Comparison of ENCODE assay signal across 26 mouse cellular contexts in genomic region chr2:10923984-10924383, GRCm38 (mm10).
DNase-seq lines count a peak whose midpoint lies in the region; ATAC-seq and TF ChIP-seq lines count a peak whose summit lies in the region.
"Had no signal": no experiment of that assay in that cellular context is flagged by ENCODE, and none has a peak within 500 bp of the region (broad histone marks: within the 10 kb centered on the region; RNA-seq: fewer than 3 reads in every experiment).

No protein-coding gene starts in this region.

- no peaks in the 10 kb centered on the region for H3K9me3 ChIP-seq in forebrain, postnatal 0 days (ENCODE audit: low read length)
- no peaks in the 10 kb centered on the region for H3K9me3 ChIP-seq in forebrain, embryonic 11.5 days (ENCODE audit: control insufficient read depth, low read length)
- no peaks in the 10 kb centered on the region for H3K9me3 ChIP-seq in limb, embryonic 11.5 days (ENCODE audit: control insufficient read depth, low read length)
- H3K9me3 ChIP-seq in limb, embryonic 10.5 days (replicated peaks): no peaks in the 10 kb centered on the region
- H3K9me3 ChIP-seq in neural tube, embryonic 14.5 days (ENCODE audit: control insufficient read depth, low read length): no peaks in the 10 kb centered on the region
- no peaks in the 10 kb centered on the region for H3K9me3 ChIP-seq in neural tube, embryonic 15.5 days (replicated peaks)
- H3K9me3 ChIP-seq: embryonic facial prominence, embryonic 10.5 days; embryonic facial prominence, embryonic 13.5 days; heart, embryonic 12.5 days; heart, embryonic 15.5 days had no signal

- WGBS in forebrain, postnatal 0 days: 75% methylated on average over 4 of the region's 4 CpGs
- WGBS in forebrain, embryonic 11.5 days: 77% methylated on average over 4 of the region's 4 CpGs
- WGBS in limb, embryonic 11.5 days: 81% methylated on average over 4 of the region's 4 CpGs
- 80% methylated on average over 4 of the region's 4 CpGs for WGBS in limb, embryonic 10.5 days
- WGBS in neural tube, embryonic 14.5 days: 81% methylated on average over 4 of the region's 4 CpGs
- WGBS in neural tube, embryonic 15.5 days: 83% methylated on average over 4 of the region's 4 CpGs

- no peak overlapping the region for H3K4me2 ChIP-seq in forebrain, postnatal 0 days (ENCODE audit: low read depth)
- H3K4me2 ChIP-seq in forebrain, embryonic 11.5 days (ENCODE audit: low read depth, low read length, severe bottlenecking): no peak overlapping the region
- H3K4me2 ChIP-seq in limb, embryonic 11.5 days (ENCODE audit: low read depth, severe bottlenecking): no peak overlapping the region
- no peak overlapping the region for H3K4me2 ChIP-seq in neural tube, embryonic 14.5 days (ENCODE audit: low read depth, low read length)
- H3K4me2 ChIP-seq in neural tube, embryonic 15.5 days: no peak overlapping the region
- H3K4me2 ChIP-seq: embryonic facial prominence, embryonic 13.5 days; heart, embryonic 12.5 days; heart, embryonic 15.5 days had no signal

- no peak for DNase-seq in forebrain, postnatal 0 days
- no peak for DNase-seq in forebrain, embryonic 11.5 days (ENCODE audit: low spot score)
- DNase-seq in limb, embryonic 11.5 days (ENCODE audit: low spot score): no peak
- DNase-seq in limb, embryonic 10.5 days (ENCODE audit: low spot score): no peak
- DNase-seq: adrenal gland, adult 2 months; adrenal gland, postnatal 14 days; cerebellum, adult 11-12 months; cerebellum, adult 8-10 months; cerebellum, postnatal 10 days; cerebellum, postnatal 36 days; embryo, embryonic 11 days; gastrocnemius, postnatal 25 days; heart, adult 18-20 months; heart, postnatal 10 days; heart, postnatal 36 days had no signal

- H3K9ac ChIP-seq in forebrain, postnatal 0 days: no peak overlapping the region
- no peak overlapping the region for H3K9ac ChIP-seq in forebrain, embryonic 11.5 days (ENCODE audit: low read length)
- H3K9ac ChIP-seq in limb, embryonic 11.5 days (ENCODE audit: low read length): no peak overlapping the region
- H3K9ac ChIP-seq in neural tube, embryonic 14.5 days (replicated peaks; ENCODE audit: low read depth, low read length): no peak overlapping the region
- no peak overlapping the region for H3K9ac ChIP-seq in neural tube, embryonic 15.5 days (replicated peaks)
- H3K9ac ChIP-seq: embryonic facial prominence, embryonic 13.5 days; heart, embryonic 12.5 days; heart, embryonic 15.5 days had no signal

- ATAC-seq in forebrain, postnatal 0 days: peak; percentile 27; the same call in 1 of the 2 replicates
- ATAC-seq in forebrain, embryonic 11.5 days (replicated peaks; ENCODE audit: low FRiP score): no peak
- 0 out of 2 replicates have a peak, but pooled peaks have one; percentile 42 for ATAC-seq in limb, embryonic 11.5 days (ENCODE audit: insufficient number of reproducible peaks, low FRiP score, low TSS enrichment, low read depth)
- ATAC-seq in neural tube, embryonic 14.5 days (ENCODE audit: low read depth): peak; percentile 56; the same call in 1 of the 2 replicates
- ATAC-seq in neural tube, embryonic 15.5 days (ENCODE audit: low FRiP score): no peak
- ATAC-seq: CD4-positive, CD25-positive, alpha-beta regulatory T cell, adult 4 months; hindbrain, postnatal 0 days; inflammation-experienced regulatory T-cells, adult 6 months; intestine, embryonic 16.5 days had no signal

- no peaks in the 10 kb centered on the region for H3K4me1 ChIP-seq in forebrain, postnatal 0 days (ENCODE audit: insufficient read depth)
- peaks cover 3% of the 10 kb centered on the region; the same call in 1 of the 2 replicates for H3K4me1 ChIP-seq in forebrain, embryonic 11.5 days (replicated peaks; ENCODE audit: control insufficient read depth, insufficient read depth, low read length)
- H3K4me1 ChIP-seq in limb, embryonic 11.5 days (ENCODE audit: control insufficient read depth, insufficient read depth, low read length): no peaks in the 10 kb centered on the region
- H3K4me1 ChIP-seq in limb, embryonic 10.5 days: peaks cover 16% of the 10 kb centered on the region
- H3K4me1 ChIP-seq in neural tube, embryonic 14.5 days (ENCODE audit: control insufficient read depth, insufficient read depth, low read length): peaks cover 5% of the 10 kb centered on the region; the same call in 1 of the 2 replicates
- H3K4me1 ChIP-seq in neural tube, embryonic 15.5 days: peaks cover 14% of the 10 kb centered on the region
- H3K4me1 ChIP-seq: heart, embryonic 12.5 days; heart, embryonic 15.5 days had no signal

- no peaks in the 10 kb centered on the region for H3K36me3 ChIP-seq in forebrain, postnatal 0 days (ENCODE audit: insufficient read depth)
- H3K36me3 ChIP-seq in forebrain, embryonic 11.5 days (ENCODE audit: control insufficient read depth, insufficient read depth, low read length): no peaks in the 10 kb centered on the region
- H3K36me3 ChIP-seq in limb, embryonic 11.5 days (ENCODE audit: control insufficient read depth, insufficient read depth, low read length): no peaks in the 10 kb centered on the region
- no peaks in the 10 kb centered on the region for H3K36me3 ChIP-seq in limb, embryonic 10.5 days
- H3K36me3 ChIP-seq in neural tube, embryonic 14.5 days (ENCODE audit: control insufficient read depth, insufficient read depth, low read length): no peaks in the 10 kb centered on the region
- no peaks in the 10 kb centered on the region for H3K36me3 ChIP-seq in neural tube, embryonic 15.5 days
- H3K36me3 ChIP-seq: embryonic facial prominence, embryonic 10.5 days; embryonic facial prominence, embryonic 13.5 days; heart, embryonic 12.5 days; heart, embryonic 15.5 days had no signal

- no peak overlapping the region for H3K27ac ChIP-seq in forebrain, postnatal 0 days (ENCODE audit: low read depth, low read length)
- no peak overlapping the region for H3K27ac ChIP-seq in forebrain, embryonic 11.5 days (ENCODE audit: low read depth, low read length)
- no peak overlapping the region for H3K27ac ChIP-seq in limb, embryonic 11.5 days (replicated peaks; ENCODE audit: low read depth, low read length)
- no peak overlapping the region for H3K27ac ChIP-seq in limb, embryonic 10.5 days
- no peak overlapping the region for H3K27ac ChIP-seq in neural tube, embryonic 14.5 days (ENCODE audit: low read depth, low read length)
- no peak overlapping the region for H3K27ac ChIP-seq in neural tube, embryonic 15.5 days (replicated peaks)
- H3K27ac ChIP-seq: embryonic facial prominence, embryonic 10.5 days; embryonic facial prominence, embryonic 13.5 days; heart, embryonic 15.5 days; hindbrain, postnatal 0 days had no signal

- no peaks in the 10 kb centered on the region for H3K27me3 ChIP-seq in forebrain, postnatal 0 days (ENCODE audit: insufficient read depth, low read length)
- no peaks in the 10 kb centered on the region for H3K27me3 ChIP-seq in forebrain, embryonic 11.5 days (ENCODE audit: control insufficient read depth, insufficient read depth, low read length)
- no peaks in the 10 kb centered on the region for H3K27me3 ChIP-seq in limb, embryonic 11.5 days (ENCODE audit: control insufficient read depth, insufficient read depth, low read length)
- no peaks in the 10 kb centered on the region; the same call in 1 of the 2 replicates for H3K27me3 ChIP-seq in limb, embryonic 10.5 days (ENCODE audit: low read depth, poor library complexity, severe bottlenecking)
- no peaks in the 10 kb centered on the region for H3K27me3 ChIP-seq in neural tube, embryonic 14.5 days (ENCODE audit: control insufficient read depth, insufficient read depth, low read length)
- no peaks in the 10 kb centered on the region for H3K27me3 ChIP-seq in neural tube, embryonic 15.5 days (replicated peaks)
- H3K27me3 ChIP-seq: heart, embryonic 12.5 days; heart, embryonic 15.5 days had no signal

- H3K4me3 ChIP-seq in forebrain, postnatal 0 days (ENCODE audit: low read depth, low read length): no peak overlapping the region
- H3K4me3 ChIP-seq in forebrain, embryonic 11.5 days (ENCODE audit: low read depth, low read length): no peak overlapping the region
- H3K4me3 ChIP-seq in limb, embryonic 11.5 days (ENCODE audit: low read depth, low read length): no peak overlapping the region
- H3K4me3 ChIP-seq in limb, embryonic 10.5 days: no peak overlapping the region
- H3K4me3 ChIP-seq in neural tube, embryonic 14.5 days (ENCODE audit: low read depth, low read length): no peak overlapping the region
- H3K4me3 ChIP-seq in neural tube, embryonic 15.5 days (replicated peaks): no peak overlapping the region
- H3K4me3 ChIP-seq: embryonic facial prominence, embryonic 10.5 days; embryonic facial prominence, embryonic 13.5 days; erythroblast, embryonic 14.5 days; heart, embryonic 12.5 days; heart, embryonic 15.5 days had no signal

- no peak for TF ChIP-seq CTCF in forebrain, postnatal 0 days (IDR thresholded peaks at IDR 0.05; ENCODE audit: low read depth)

Comparison
In these comparisons a context has a peak if more than half of its experiments do, and no peak if none do; other contexts are left out.
1. ATAC-seq: peak in forebrain, postnatal 0 days (single experiment), limb, embryonic 11.5 days (single experiment) and neural tube, embryonic 14.5 days (single experiment); none in forebrain, embryonic 11.5 days (single experiment) and neural tube, embryonic 15.5 days (single experiment).